Mouse (Mus musculus) olfactory bulb, adult 2 months (tissue): ENCODE results near the gene Adcy5.

Experiments
- CTCF ChIP-seq: fragments of 200-500 bp; IDR thresholded peaks from 2 replicates; pipeline ENCODE4 v1.5.1; 2012; ENCODE audit warnings: low read depth, mild to moderate bottlenecking, low read length, moderate library complexity; ENCODE audit not compliant: insufficient read depth
- POLR2A ChIP-seq: fragments of 200-500 bp; IDR thresholded peaks from 2 replicates; pipeline ENCODE4 v1.6.1; 2012; ENCODE audit warnings: mild to moderate bottlenecking, low read depth, low read length, moderate library complexity; ENCODE audit not compliant: insufficient read depth

GRCm38 (mm10) chr16:35305226-35305625 lies 150.5 kb downstream of the Adcy5 start:
- TF ChIP-seq POLR2A, result no peak
- TF ChIP-seq CTCF, result no peak
